Mouse (Mus musculus) B cell, adult 62 days (primary cell): ENCODE data around the gene Mrps18c. TPM values are rescaled to one million over a fixed set of nuclear protein-coding genes. Genes with fewer than 3 reads are reported as not detected.

ENCODE experiments used
- total RNA-seq: library from RNA; stranded (reverse); gene quantifications from 4 replicates; pipeline ENCODE4 v1.2.4, GENCODE M21; 2023

Gene Mrps18c
- 41.5 to 54.6 TPM (median 48.2 TPM) in 4 replicates for total RNA-seq

GRCm38 (mm10) chr5:100798165-100798860 lies at the start of gene Mrps18c, which contains the start of gene Helq:
TSS of gene Mrps18c (plus strand) at chr5:100798627.
TSS of gene Helq (minus strand) at chr5:100798598.

GRCm38 (mm10) chr5:100820483-100821184 lies 22.2 kb downstream of the Mrps18c start, which contains the start of gene Abraxas1:
TSS of gene Abraxas1 (minus strand) at chr5:100820965.

GRCm38 (mm10) chr5:100845485-100845847 lies 47.0 kb downstream of the Mrps18c start, which contains the start of gene Gpat3:
TSS of gene Gpat3 (plus strand) at chr5:100845713.

Other genes starting within 250 kb of the Mrps18c start
- 376 to 429 TPM (median 403 TPM) in 4 replicates for gene Plac8, start 226.4 kb upstream of the Mrps18c start, total RNA-seq
- 53.3 to 59.4 TPM (median 56.1 TPM) in 4 replicates for gene Coq2, start 123.5 kb upstream of the Mrps18c start, total RNA-seq
- 12.0 to 14.7 TPM (median 14.0 TPM) in 4 replicates for gene Hpse, start 78.9 kb upstream of the Mrps18c start, total RNA-seq
- gene Helq, start within 50 bp of the Mrps18c start, total RNA-seq: 23.7 to 35.2 TPM (median 28.5 TPM) in 4 replicates
- gene Abraxas1, start 22.3 kb downstream of the Mrps18c start, total RNA-seq: 12.2 to 22.1 TPM (median 14.8 TPM) in 4 replicates
- gene Gpat3, start 47.1 kb downstream of the Mrps18c start, total RNA-seq: 9.4 to 10.3 TPM (median 9.7 TPM) in 4 replicates